Mouse (Mus musculus) spleen, adult 2 months (tissue): ENCODE data around the gene Nrp2.

Experiments
- CTCF ChIP-seq: fragments of 200-500 bp; IDR thresholded peaks from 2 replicates; pipeline ENCODE4 v1.5.1; 2011; ENCODE audit warnings: mild to moderate bottlenecking, inconsistent platforms; ENCODE audit not compliant: insufficient read depth, insufficient read length, insufficient replicate concordance; ENCODE audit errors: extremely low read depth
- POLR2A ChIP-seq: fragments of 200-500 bp; IDR thresholded peaks from 2 replicates; pipeline ENCODE4 v1.6.1; 2011; ENCODE audit warnings: low read depth, low read length, inconsistent platforms

- no peak for TF ChIP-seq CTCF
- no peak for TF ChIP-seq POLR2A
Measured at GRCm38 (mm10) chr1:62830418-62830769, 127.3 kb downstream of the Nrp2 start.
